Mouse (Mus musculus): ENCODE measurements at regions not wholly inside any gene's neighbourhood (a gene's known extent, or its start where the extent isn't known, plus 50 kb on each side); places are given as distances from the start of the nearest gene placed in this dataset.
"Not testable (repeated sequence)": the region's sequence is repeated elsewhere in the genome, so short reads cannot be mapped to it uniquely, and the experiment has no call there.

GRCm38 (mm10) chr13:26404707-26405106, 365.3 kb downstream of the Hdgfl1 start:
- Histone ChIP-seq H3K27me3 (ENCODE audit: control insufficient read depth, insufficient read depth, low read length) (no peaks in the 10 kb centered on the region), H3K9ac (ENCODE audit: low read length) (no peak overlapping the region), H3K4me3 (ENCODE audit: low read depth, low read length) (no peak overlapping the region), H3K4me2 (ENCODE audit: low read depth) (no peak overlapping the region), H3K9me3 (ENCODE audit: control insufficient read depth, low read length) (no peaks in the 10 kb centered on the region), H3K4me1 (ENCODE audit: control insufficient read depth, insufficient read depth, low read length) (no peaks in the 10 kb centered on the region), H3K27ac (ENCODE audit: low read depth, low read length) (no peak overlapping the region), H3K36me3 (ENCODE audit: control insufficient read depth, insufficient read depth, low read length) (no peaks in the 10 kb centered on the region)
- DNase-seq (ENCODE audit: low spot score) (no peak), ATAC-seq (ENCODE audit: insufficient read depth, low FRiP score, low TSS enrichment) (no peak)
- WGBS: 67% methylated on average over 2 of the region's 2 CpGs

- Histone ChIP-seq H3K9ac (ENCODE audit: low read length) (no peak overlapping the region), H3K27ac (ENCODE audit: low read depth, low read length) (no peak overlapping the region), H3K4me1 (ENCODE audit: control insufficient read depth, insufficient read depth, low read length) (no peaks in the 10 kb centered on the region), H3K4me2 (ENCODE audit: low read depth) (no peak overlapping the region), H3K27me3 (ENCODE audit: control insufficient read depth, insufficient read depth, low read length) (no peaks in the 10 kb centered on the region), H3K9me3 (ENCODE audit: control insufficient read depth, low read length) (no peaks in the 10 kb centered on the region), H3K36me3 (ENCODE audit: control insufficient read depth, insufficient read depth, low read length) (no peaks in the 10 kb centered on the region), H3K4me3 (ENCODE audit: low read depth, low read length) (no peak overlapping the region)
- ATAC-seq (ENCODE audit: insufficient read depth, low FRiP score, low TSS enrichment) (no peak; the same call in 1 of the 2 replicates), DNase-seq (ENCODE audit: low spot score) (no peak)
- WGBS: 87% methylated on average over 7 of the region's 7 CpGs
Measured at GRCm38 (mm10) chr13:26387861-26388621, 381.9 kb downstream of the Hdgfl1 start.

- Histone ChIP-seq H3K4me2 (ENCODE audit: low read depth) (no peak overlapping the region), H3K4me1 (ENCODE audit: control insufficient read depth, insufficient read depth, low read length) (no peaks in the 10 kb centered on the region), H3K27ac (ENCODE audit: low read depth, low read length) (no peak overlapping the region), H3K9me3 (ENCODE audit: control insufficient read depth, low read length) (no peaks in the 10 kb centered on the region), H3K36me3 (ENCODE audit: control insufficient read depth, insufficient read depth, low read length) (no peaks in the 10 kb centered on the region), H3K27me3 (ENCODE audit: control insufficient read depth, insufficient read depth, low read length) (no peaks in the 10 kb centered on the region), H3K9ac (ENCODE audit: low read length) (no peak overlapping the region), H3K4me3 (ENCODE audit: low read depth, low read length) (no peak overlapping the region)
- no peak for ATAC-seq (ENCODE audit: insufficient read depth, low FRiP score, low TSS enrichment)
- 79% methylated on average over 2 of the region's 2 CpGs for WGBS
- no peak for DNase-seq (ENCODE audit: low spot score)
Measured at GRCm38 (mm10) chr13:26382631-26383030, 387.3 kb downstream of the Hdgfl1 start.

- no peaks in the 10 kb centered on the region for H3K36me3 ChIP-seq (ENCODE audit: control insufficient read depth, insufficient read depth, low read length)
- no peaks in the 10 kb centered on the region for H3K27me3 ChIP-seq (ENCODE audit: control insufficient read depth, insufficient read depth, low read length)
- H3K4me1 ChIP-seq (ENCODE audit: control insufficient read depth, insufficient read depth, low read length): no peaks in the 10 kb centered on the region
- no peak overlapping the region for H3K27ac ChIP-seq (ENCODE audit: low read depth, low read length)
- no peak overlapping the region for H3K4me3 ChIP-seq (ENCODE audit: low read depth, low read length)
- DNase-seq (ENCODE audit: low spot score): no peak
- no peak overlapping the region for H3K4me2 ChIP-seq (ENCODE audit: low read depth)
- no peaks in the 10 kb centered on the region for H3K9me3 ChIP-seq (ENCODE audit: control insufficient read depth, low read length)
- no peak overlapping the region for H3K9ac ChIP-seq (ENCODE audit: low read length)
- no peak for ATAC-seq (ENCODE audit: insufficient read depth, low FRiP score, low TSS enrichment)
- 74% methylated on average over 2 of the region's 2 CpGs for WGBS
Measured at GRCm38 (mm10) chr13:26382154-26382553, 387.8 kb downstream of the Hdgfl1 start.

- Histone ChIP-seq H3K9ac (ENCODE audit: low read length) (no peak overlapping the region), H3K4me2 (ENCODE audit: low read depth) (no peak overlapping the region), H3K27me3 (ENCODE audit: control insufficient read depth, insufficient read depth, low read length) (no peaks in the 10 kb centered on the region), H3K36me3 (ENCODE audit: control insufficient read depth, insufficient read depth, low read length) (no peaks in the 10 kb centered on the region), H3K4me3 (ENCODE audit: low read depth, low read length) (no peak overlapping the region), H3K4me1 (ENCODE audit: control insufficient read depth, insufficient read depth, low read length) (no peaks in the 10 kb centered on the region), H3K27ac (ENCODE audit: low read depth, low read length) (no peak overlapping the region), H3K9me3 (ENCODE audit: control insufficient read depth, low read length) (no peaks in the 10 kb centered on the region)
- ATAC-seq (ENCODE audit: insufficient read depth, low FRiP score, low TSS enrichment) (no peak), DNase-seq (ENCODE audit: low spot score) (no peak)
Measured at GRCm38 (mm10) chr13:26375546-26375945, 394.4 kb downstream of the Hdgfl1 start.

- H3K4me2 ChIP-seq (ENCODE audit: low read depth); H3K9ac ChIP-seq (ENCODE audit: low read length); H3K27me3 ChIP-seq (ENCODE audit: control insufficient read depth, insufficient read depth, low read length); H3K4me1 ChIP-seq (ENCODE audit: control insufficient read depth, insufficient read depth, low read length); H3K36me3 ChIP-seq (ENCODE audit: control insufficient read depth, insufficient read depth, low read length); H3K9me3 ChIP-seq (ENCODE audit: control insufficient read depth, low read length); ATAC-seq (ENCODE audit: insufficient read depth, low FRiP score, low TSS enrichment); DNase-seq (ENCODE audit: low spot score); H3K27ac ChIP-seq (ENCODE audit: low read depth, low read length); H3K4me3 ChIP-seq (ENCODE audit: low read depth, low read length): not testable (repeated sequence)
- 95% methylated on average over 6 of the region's 6 CpGs for WGBS
Measured at GRCm38 (mm10) chr13:26365911-26366310, 404.1 kb downstream of the Hdgfl1 start.

- Histone ChIP-seq H3K4me2 (ENCODE audit: low read depth) (no peak overlapping the region), H3K9ac (ENCODE audit: low read length) (no peak overlapping the region), H3K27me3 (ENCODE audit: control insufficient read depth, insufficient read depth, low read length) (no peaks in the 10 kb centered on the region), H3K27ac (ENCODE audit: low read depth, low read length) (no peak overlapping the region), H3K4me3 (ENCODE audit: low read depth, low read length) (no peak overlapping the region), H3K36me3 (ENCODE audit: control insufficient read depth, insufficient read depth, low read length) (no peaks in the 10 kb centered on the region), H3K9me3 (ENCODE audit: control insufficient read depth, low read length) (no peaks in the 10 kb centered on the region), H3K4me1 (ENCODE audit: control insufficient read depth, insufficient read depth, low read length) (no peaks in the 10 kb centered on the region)
- no peak for DNase-seq (ENCODE audit: low spot score)
- 59% methylated on average over 3 of the region's 3 CpGs for WGBS
- no peak for ATAC-seq (ENCODE audit: insufficient read depth, low FRiP score, low TSS enrichment)
Measured at GRCm38 (mm10) chr13:26356341-26356740, 413.6 kb downstream of the Hdgfl1 start.

- DNase-seq (ENCODE audit: low spot score): no peak
- no peak overlapping the region for H3K27ac ChIP-seq (ENCODE audit: low read depth, low read length)
- H3K4me3 ChIP-seq (ENCODE audit: low read depth, low read length): no peak overlapping the region
- H3K4me2 ChIP-seq (ENCODE audit: low read depth): no peak overlapping the region
- H3K36me3 ChIP-seq (ENCODE audit: control insufficient read depth, insufficient read depth, low read length): no peaks in the 10 kb centered on the region
- H3K4me1 ChIP-seq (ENCODE audit: control insufficient read depth, insufficient read depth, low read length): no peaks in the 10 kb centered on the region
- H3K9ac ChIP-seq (ENCODE audit: low read length): no peak overlapping the region
- ATAC-seq (ENCODE audit: insufficient read depth, low FRiP score, low TSS enrichment): no peak
- no peaks in the 10 kb centered on the region for H3K27me3 ChIP-seq (ENCODE audit: control insufficient read depth, insufficient read depth, low read length)
- no peaks in the 10 kb centered on the region for H3K9me3 ChIP-seq (ENCODE audit: control insufficient read depth, low read length)
Measured at GRCm38 (mm10) chr13:26354421-26354820, 415.5 kb downstream of the Hdgfl1 start.

GRCm38 (mm10) chr13:26350510-26350909, 419.5 kb downstream of the Hdgfl1 start:
- DNase-seq (ENCODE audit: low spot score) (no peak), ATAC-seq (ENCODE audit: insufficient read depth, low FRiP score, low TSS enrichment) (no peak)
- Histone ChIP-seq H3K36me3 (ENCODE audit: control insufficient read depth, insufficient read depth, low read length) (no peaks in the 10 kb centered on the region), H3K9ac (ENCODE audit: low read length) (no peak overlapping the region), H3K4me3 (ENCODE audit: low read depth, low read length) (no peak overlapping the region), H3K9me3 (ENCODE audit: control insufficient read depth, low read length) (no peaks in the 10 kb centered on the region), H3K27ac (ENCODE audit: low read depth, low read length) (no peak overlapping the region), H3K4me1 (ENCODE audit: control insufficient read depth, insufficient read depth, low read length) (no peaks in the 10 kb centered on the region), H3K4me2 (ENCODE audit: low read depth) (no peak overlapping the region), H3K27me3 (ENCODE audit: control insufficient read depth, insufficient read depth, low read length) (no peaks in the 10 kb centered on the region)
- 81% methylated on average over 3 of the region's 3 CpGs for WGBS
